Mouse (Mus musculus) stomach, postnatal 0 days (tissue): ENCODE results near the gene Zfp281. TPM values are rescaled to one million over a fixed set of nuclear protein-coding genes. Genes with fewer than 3 reads are reported as not detected.

Experiments
- ATAC-seq: fragments of 200-750 bp; cut with Nextera tagmentation; 2 replicates; pipeline ENCODE4 v1.8.0; 2017; ENCODE audit not compliant: low FRiP score, low TSS enrichment
- DNase-seq: peaks from one replicate; pipeline ENCODE4 v3.0.0-alpha.2; 2016; ENCODE audit warnings: low spot score
- H3K27ac ChIP-seq: fragments of 300-500 bp; sonication (generic); replicated peaks from 2 replicates; pipeline ENCODE4 v1.5.1; 2014; ENCODE audit warnings: mild to moderate bottlenecking, control low read depth
- H3K27me3 ChIP-seq: fragments of 300-500 bp; sonication (generic); 2 replicates; pipeline ENCODE4 v1.6.1; 2014; ENCODE audit warnings: low read length; ENCODE audit not compliant: control insufficient read depth, insufficient read depth
- H3K36me3 ChIP-seq: fragments of 300-500 bp; sonication (generic); 2 replicates; pipeline ENCODE4 v1.6.1; 2014; ENCODE audit warnings: low read length, mixed read lengths; ENCODE audit not compliant: control insufficient read depth, insufficient read depth
- H3K4me1 ChIP-seq: fragments of 300-500 bp; sonication (generic); replicated peaks from 2 replicates; pipeline ENCODE4 v1.6.1; 2014; ENCODE audit warnings: antibody characterized with exemption; ENCODE audit not compliant: control insufficient read depth, insufficient read depth
- H3K4me2 ChIP-seq: fragments of 300-500 bp; sonication (generic); replicated peaks from 2 replicates; pipeline ENCODE4 v1.6.1; 2014; ENCODE audit warnings: low read depth, mild to moderate bottlenecking, control low read depth, moderate library complexity
- H3K4me3 ChIP-seq: fragments of 300-500 bp; sonication (generic); 2 replicates; pipeline ENCODE4 v1.5.1; 2014; ENCODE audit warnings: low read depth, low read length, control low read depth
- H3K9ac ChIP-seq: fragments of 300-500 bp; sonication (generic); 2 replicates; pipeline ENCODE4 v1.6.1; 2014; ENCODE audit warnings: mild to moderate bottlenecking, low read length, control low read depth, mixed read lengths
- H3K9me3 ChIP-seq: fragments of 300-500 bp; sonication (generic); 2 replicates; pipeline ENCODE4 v1.6.1; 2016; ENCODE audit warnings: low read length; ENCODE audit not compliant: control insufficient read depth
- CTCF ChIP-seq: IDR thresholded peaks from 2 replicates; pipeline ENCODE4 v1.5.1; 2016; ENCODE audit warnings: antibody characterized with exemption, low read depth, mild to moderate bottlenecking, moderate library complexity
- EP300 ChIP-seq: optimal IDR thresholded peaks from 2 replicates; pipeline ENCODE3; 2016; ENCODE audit warnings: antibody characterized with exemption
- WGBS: fragments of 180-500 bp; shearing (Covaris S2); extraction: QIAGEN DNeasy Blood & Tissue Kit; methylation state at CpG from one replicate; pipeline ENCODE4 v1.1.7; 2014; 5-methylcytosine and 5-hydroxymethylcytosine counted together
- polyA plus RNA-seq: library from polyadenylated mRNA; unstranded; fragments of >200 nt; fragmentation: Nextera tagmentation; extraction: Ambion mirVana; gene quantifications from 2 replicates; pipeline ENCODE4 v1.2.1, GENCODE M21; 2015

Gene Zfp281
- polyA plus RNA-seq, 1 experiment from 2014 or later: 7.5 TPM

DNA sequence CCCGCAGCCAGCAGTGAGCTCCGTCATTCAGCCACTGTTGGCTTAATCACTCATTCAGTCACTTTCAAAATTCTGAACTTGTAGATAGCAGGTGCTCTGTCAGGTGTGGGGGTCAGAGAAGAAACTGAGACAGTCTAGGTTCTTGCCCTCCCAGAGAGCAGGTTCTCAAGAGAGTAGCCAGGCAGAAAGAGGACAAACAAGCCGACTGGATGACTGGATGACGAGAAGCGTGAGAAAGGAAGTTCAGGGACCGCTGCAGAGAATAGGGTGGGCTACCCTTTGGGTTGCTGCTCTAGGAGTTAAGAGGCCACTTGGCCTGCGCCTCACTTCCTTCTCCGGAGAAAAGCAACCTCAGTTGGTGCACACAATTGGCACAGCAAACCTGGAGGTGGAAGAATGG lies 28.8 kb downstream of the Zfp281 start:
- Histone ChIP-seq H3K4me1 (no peaks in the 10 kb centered on the region), H3K4me2 (no peak overlapping the region), H3K4me3 (no peak overlapping the region), H3K27me3 (no peaks in the 10 kb centered on the region), H3K36me3 (no peaks in the 10 kb centered on the region), H3K9me3 (no peaks in the 10 kb centered on the region), H3K27ac (no peak overlapping the region), H3K9ac (no peak overlapping the region)
- ATAC-seq (no peak), DNase-seq (no peak)
- no peak for TF ChIP-seq EP300
- 81% methylated on average over 8 of the region's 8 CpGs for WGBS

DNA sequence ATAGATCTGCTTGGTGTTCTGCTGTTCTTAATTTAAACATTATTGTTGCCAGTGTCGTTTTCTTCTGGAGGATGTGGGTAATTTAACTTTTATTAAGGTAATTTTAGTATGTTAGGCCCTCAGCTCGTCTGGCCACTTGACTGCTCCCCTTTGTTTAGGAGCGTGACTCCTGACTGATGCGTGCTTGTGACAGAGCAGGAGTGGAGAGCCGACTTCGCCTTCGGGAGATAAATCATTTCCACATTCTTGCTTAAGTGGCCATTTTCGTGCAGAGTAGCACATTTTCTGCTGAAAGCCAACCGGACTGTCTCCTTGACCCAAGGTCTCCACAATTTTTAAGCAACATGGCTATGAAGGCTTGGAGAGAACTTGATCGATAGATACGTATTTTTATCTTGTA lies 29.7 kb downstream of the Zfp281 start:
- Histone ChIP-seq H3K4me2 (no peak overlapping the region), H3K4me1 (no peaks in the 10 kb centered on the region), H3K4me3 (no peak overlapping the region), H3K9ac (no peak overlapping the region), H3K36me3 (no peaks in the 10 kb centered on the region), H3K27ac (no peak overlapping the region), H3K9me3 (no peaks in the 10 kb centered on the region), H3K27me3 (no peaks in the 10 kb centered on the region)
- DNase-seq (no peak), ATAC-seq (no peak)
- no peak for TF ChIP-seq CTCF
- no peak for TF ChIP-seq EP300
- 50% methylated on average over 11 of the region's 11 CpGs for WGBS

DNA sequence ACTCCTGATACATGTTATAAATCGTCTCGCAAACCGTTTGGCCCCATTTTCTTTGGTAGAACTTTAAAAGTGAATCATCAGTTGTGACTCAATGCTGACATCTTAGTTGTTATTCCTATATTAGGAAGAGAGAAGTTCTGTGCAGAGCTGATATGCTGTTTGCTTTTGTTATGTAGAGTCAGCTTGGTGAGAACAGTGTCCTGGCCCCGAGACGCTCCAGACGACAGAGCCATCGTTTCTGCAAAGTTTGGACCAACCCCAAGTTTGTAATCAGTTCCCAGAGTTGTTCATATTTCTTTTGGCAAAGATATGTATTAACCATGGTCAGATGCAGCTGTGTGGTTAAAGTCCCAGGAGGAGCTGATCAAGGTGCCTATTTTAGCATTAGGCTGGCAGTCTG lies 31.9 kb downstream of the Zfp281 start:
- Histone ChIP-seq H3K4me3 (no peak overlapping the region), H3K27me3 (no peaks in the 10 kb centered on the region), H3K4me2 (no peak overlapping the region), H3K9ac (no peak overlapping the region), H3K36me3 (no peaks in the 10 kb centered on the region), H3K27ac (no peak overlapping the region), H3K9me3 (no peaks in the 10 kb centered on the region), H3K4me1 (0 out of 2 replicates have a peak, but pooled peaks cover 1% of the 10 kb centered on the region)
- no peak for ATAC-seq
- WGBS: 48% methylated on average over 7 of the region's 7 CpGs
- TF ChIP-seq CTCF: no peak
- TF ChIP-seq EP300: no peak
- DNase-seq: no peak

DNA sequence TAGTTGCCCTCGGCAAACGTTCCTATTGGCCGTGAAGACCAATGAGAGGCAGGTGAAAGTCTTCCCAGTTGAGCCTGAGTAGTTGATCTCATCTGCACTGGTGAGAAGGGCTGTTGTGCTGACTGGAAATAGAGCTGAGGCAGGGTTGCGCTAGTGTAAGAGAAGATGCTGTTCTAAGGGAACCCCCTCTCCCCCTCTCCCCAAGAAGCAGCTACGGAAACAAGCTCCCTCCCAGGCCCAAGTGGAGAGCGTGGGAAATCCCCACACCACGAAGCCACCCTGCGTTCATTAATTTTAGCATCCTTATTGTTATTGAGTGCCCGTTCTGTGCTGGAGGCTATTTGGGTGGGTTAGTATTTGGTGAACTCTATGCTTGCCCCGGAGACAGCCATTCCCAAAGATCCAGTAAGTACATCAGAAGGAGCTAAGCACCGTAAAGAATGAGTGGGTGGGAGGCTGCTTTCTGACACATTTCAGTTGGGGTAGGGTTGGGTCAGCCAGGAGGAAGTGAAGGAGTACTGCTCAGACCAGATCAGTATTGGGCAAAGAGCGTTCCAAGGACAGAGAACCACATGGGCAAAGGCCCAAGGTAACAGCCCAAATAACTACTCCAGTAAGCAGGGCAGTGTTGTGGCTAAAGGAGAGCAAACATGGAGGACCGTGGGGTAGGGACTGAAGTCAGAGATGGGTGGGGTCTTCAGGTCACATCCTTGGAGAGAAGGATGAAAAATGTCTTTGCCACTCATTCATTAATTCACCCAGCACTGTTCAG lies 33.9 kb downstream of the Zfp281 start:
- no peak overlapping the region for H3K9ac ChIP-seq
- no peak for DNase-seq
- H3K4me1 ChIP-seq: 0 out of 2 replicates have a peak, but pooled peaks cover 2% of the 10 kb centered on the region
- no peak for ATAC-seq
- TF ChIP-seq EP300 (no peak), CTCF (no peak)
- no peaks in the 10 kb centered on the region for H3K9me3 ChIP-seq
- no peak overlapping the region for H3K4me3 ChIP-seq
- H3K4me2 ChIP-seq: no peak overlapping the region
- H3K36me3 ChIP-seq: no peaks in the 10 kb centered on the region
- no peaks in the 10 kb centered on the region for H3K27me3 ChIP-seq
- no peak overlapping the region for H3K27ac ChIP-seq
- 94% methylated on average over 13 of the region's 13 CpGs for WGBS

DNA sequence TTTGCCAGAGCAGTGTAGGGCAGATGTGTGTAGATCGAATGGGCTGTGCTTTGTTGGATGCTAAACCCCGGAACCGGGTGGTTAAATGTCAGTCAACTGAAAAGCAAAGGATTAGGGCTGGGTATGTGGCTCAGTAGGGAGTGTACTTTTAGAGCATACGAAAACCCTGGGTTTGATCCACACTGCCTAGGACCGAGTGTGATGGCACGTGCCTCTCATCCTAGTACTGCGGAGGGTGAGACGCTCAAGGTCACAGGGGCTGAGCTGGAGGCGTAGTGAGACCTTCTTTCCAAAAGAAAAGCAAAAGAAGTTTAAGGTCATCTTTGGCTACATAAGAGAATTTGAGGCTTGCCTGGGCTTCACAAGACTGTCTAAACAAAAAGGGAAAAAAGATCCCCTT lies 34.6 kb downstream of the Zfp281 start:
- H3K4me3 ChIP-seq: no peak overlapping the region
- H3K27me3 ChIP-seq: no peaks in the 10 kb centered on the region
- ATAC-seq (no peak), DNase-seq (no peak)
- 0 out of 2 replicates have a peak, but pooled peaks cover 2% of the 10 kb centered on the region for H3K4me1 ChIP-seq
- no peaks in the 10 kb centered on the region for H3K9me3 ChIP-seq
- no peak overlapping the region for H3K27ac ChIP-seq
- H3K9ac ChIP-seq: no peak overlapping the region
- no peaks in the 10 kb centered on the region for H3K36me3 ChIP-seq
- 87% methylated on average over 9 of the region's 9 CpGs for WGBS
- no peak overlapping the region for H3K4me2 ChIP-seq
- TF ChIP-seq CTCF: no peak
- TF ChIP-seq EP300: no peak

DNA sequence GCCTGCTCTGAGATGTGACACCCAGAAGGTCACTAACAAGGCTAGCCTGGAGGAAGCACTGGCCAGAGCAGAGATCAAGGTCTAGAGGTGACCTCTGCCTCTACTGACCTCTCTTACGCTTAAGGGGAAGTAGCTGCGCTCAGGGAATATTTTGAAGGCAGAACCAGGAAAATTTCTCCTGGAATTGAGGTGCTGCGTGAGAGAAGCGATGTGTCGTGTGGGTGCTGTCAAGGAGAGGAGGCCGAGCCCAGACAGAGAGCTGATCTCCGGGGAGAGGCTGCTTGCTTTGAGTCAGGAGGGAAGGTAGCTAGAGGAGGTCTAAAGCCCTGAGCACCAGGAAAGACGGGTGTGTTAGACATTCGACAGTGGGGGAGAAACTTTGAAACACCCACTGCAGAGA lies 35.2 kb downstream of the Zfp281 start:
- no peak overlapping the region for H3K4me3 ChIP-seq
- WGBS: 73% methylated on average over 9 of the region's 9 CpGs
- TF ChIP-seq CTCF (no peak), EP300 (no peak)
- DNase-seq: no peak
- no peaks in the 10 kb centered on the region for H3K27me3 ChIP-seq
- H3K4me2 ChIP-seq: no peak overlapping the region
- no peaks in the 10 kb centered on the region for H3K9me3 ChIP-seq
- H3K4me1 ChIP-seq: 0 out of 2 replicates have a peak, but pooled peaks cover 2% of the 10 kb centered on the region
- H3K9ac ChIP-seq: no peak overlapping the region
- H3K36me3 ChIP-seq: no peaks in the 10 kb centered on the region
- H3K27ac ChIP-seq: no peak overlapping the region
- ATAC-seq: no peak
